Mouse (Mus musculus) intestine, embryonic 16.5 days (tissue): ENCODE data around the gene Etv2. TPM values are rescaled to one million over a fixed set of nuclear protein-coding genes. Genes with fewer than 3 reads are reported as not detected.
A peak's percentile ranks its signal among the peaks of the same experiment; 100 is the strongest.

Experiments used
- ATAC-seq: fragments of 200-750 bp; cut with Nextera tagmentation; 2 replicates; pipeline ENCODE4 v1.8.0; 2017; ENCODE audit warnings: moderate TSS enrichment, moderate library complexity
- H3K27ac ChIP-seq: fragments of 300-500 bp; sonication (generic); 2 replicates; pipeline ENCODE4 v1.5.1; 2014; ENCODE audit warnings: mild to moderate bottlenecking, low read length
- H3K27me3 ChIP-seq: fragments of 300-500 bp; sonication (generic); replicated peaks from 2 replicates; pipeline ENCODE4 v1.6.1; 2014; ENCODE audit warnings: low read length, control low read depth, mixed read lengths; ENCODE audit not compliant: control insufficient read depth, insufficient read depth
- H3K36me3 ChIP-seq: fragments of 300-500 bp; sonication (generic); 2 replicates; pipeline ENCODE4 v1.6.1; 2014; ENCODE audit warnings: low read length, control low read depth; ENCODE audit not compliant: control insufficient read depth, insufficient read depth
- H3K4me1 ChIP-seq: fragments of 300-500 bp; sonication (generic); 2 replicates; pipeline ENCODE4 v1.6.1; 2014; ENCODE audit warnings: low read length, control low read depth, mixed read lengths; ENCODE audit not compliant: control insufficient read depth, insufficient read depth
- H3K4me2 ChIP-seq: fragments of 300-500 bp; sonication (generic); 2 replicates; pipeline ENCODE4 v1.6.1; 2014; ENCODE audit warnings: low read depth, low read length, control low read depth
- H3K4me3 ChIP-seq: fragments of 300-500 bp; sonication (generic); 2 replicates; pipeline ENCODE4 v1.5.1; 2014; ENCODE audit warnings: mild to moderate bottlenecking, low read length
- H3K9ac ChIP-seq: fragments of 300-500 bp; sonication (generic); 2 replicates; pipeline ENCODE4 v1.6.1; 2014; ENCODE audit warnings: low read depth, low read length
- H3K9me3 ChIP-seq: fragments of 300-500 bp; sonication (generic); 2 replicates; pipeline ENCODE4 v1.6.1; 2016; ENCODE audit warnings: low read length, control low read depth; ENCODE audit not compliant: control insufficient read depth
- WGBS: fragments of 180-500 bp; shearing (Covaris S2); extraction: QIAGEN DNeasy Blood & Tissue Kit; methylation state at CpG from one replicate; pipeline ENCODE4 v1.1.7; 2014; 5-methylcytosine and 5-hydroxymethylcytosine counted together
- polyA plus RNA-seq: library from polyadenylated mRNA; unstranded; fragments of >200 nt; fragmentation: Nextera tagmentation; extraction: Ambion mirVana; gene quantifications from 2 replicates; pipeline ENCODE4 v1.2.1, GENCODE M21; 2015

Gene Etv2
- polyA plus RNA-seq, 1 experiment from 2014 or later, result not detected

DNA sequence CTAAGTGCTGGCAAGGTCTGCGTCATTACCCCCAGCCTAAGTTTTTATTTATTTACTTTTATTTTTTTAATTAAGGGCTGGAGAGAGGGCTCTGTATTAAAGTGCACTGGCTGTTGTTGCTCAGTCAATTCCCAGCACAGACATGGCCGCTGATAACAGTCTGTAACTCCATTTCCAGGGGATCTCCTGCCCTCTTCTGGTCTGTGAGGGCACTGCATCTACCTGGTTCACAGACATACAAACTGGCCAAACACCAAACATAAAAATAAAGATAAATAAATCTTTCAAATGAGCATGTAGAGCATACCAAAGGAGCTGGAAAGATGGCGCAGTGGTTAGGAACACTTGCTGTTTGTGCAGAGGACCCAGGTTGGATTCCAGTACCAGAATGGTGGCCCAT lies 16.4 kb downstream of the Etv2 start:
- Histone ChIP-seq H3K4me3 (no peak overlapping the region), H3K4me2 (no peak overlapping the region), H3K9ac (no peak overlapping the region), H3K4me1 (no peaks in the 10 kb centered on the region), H3K9me3 (no peaks in the 10 kb centered on the region), H3K36me3 (peaks cover 28% of the 10 kb centered on the region), H3K27ac (no peak overlapping the region), H3K27me3 (no peaks in the 10 kb centered on the region)
- WGBS, result 87% methylated on average over 3 of the region's 3 CpGs
- ATAC-seq, result no peak

GRCm38 (mm10) chr7:30618658-30619057 lies 17.0 kb downstream of the Etv2 start:
- no peak overlapping the region for H3K27ac ChIP-seq
- H3K9ac ChIP-seq, result no peak overlapping the region
- no peaks in the 10 kb centered on the region for H3K9me3 ChIP-seq
- H3K4me1 ChIP-seq, result no peaks in the 10 kb centered on the region
- WGBS, result 93% methylated on average over 9 of the region's 9 CpGs
- H3K36me3 ChIP-seq, result peaks cover 28% of the 10 kb centered on the region
- H3K4me2 ChIP-seq, result no peak overlapping the region
- H3K27me3 ChIP-seq, result no peaks in the 10 kb centered on the region
- no peak for ATAC-seq
- no peak overlapping the region for H3K4me3 ChIP-seq

- 45% methylated on average over 5 of the region's 5 CpGs for WGBS
- no peak for ATAC-seq
- H3K9ac ChIP-seq, result no peak overlapping the region
- H3K36me3 ChIP-seq, result peaks cover 22% of the 10 kb centered on the region
- H3K9me3 ChIP-seq, result no peaks in the 10 kb centered on the region
- H3K27ac ChIP-seq, result no peak overlapping the region
- H3K27me3 ChIP-seq, result no peaks in the 10 kb centered on the region
- peaks cover 8% of the 10 kb centered on the region for H3K4me1 ChIP-seq
- H3K4me3 ChIP-seq, result no peak overlapping the region
- H3K4me2 ChIP-seq, result no peak overlapping the region
These were observed 20.4 kb downstream of the Etv2 start for GRCm38 (mm10) chr7:30615049-30615760.

- Histone ChIP-seq H3K27ac (no peak overlapping the region), H3K4me3 (no peak overlapping the region), H3K9ac (no peak overlapping the region), H3K4me2 (no peak overlapping the region), H3K27me3 (no peaks in the 10 kb centered on the region), H3K36me3 (peaks cover 19% of the 10 kb centered on the region), H3K9me3 (no peaks in the 10 kb centered on the region), H3K4me1 (peaks cover 8% of the 10 kb centered on the region)
- 79% methylated on average over 2 of the region's 2 CpGs for WGBS
- ATAC-seq, result no peak
These were observed 21.2 kb downstream of the Etv2 start for GRCm38 (mm10) chr7:30614454-30614853.

GRCm38 (mm10) chr7:30613529-30614112 lies 22.0 kb downstream of the Etv2 start:
- Histone ChIP-seq H3K4me1 (peaks cover 8% of the 10 kb centered on the region), H3K36me3 (peaks cover 14% of the 10 kb centered on the region; the same call in 1 of the 2 replicates), H3K4me2 (no peak overlapping the region), H3K9me3 (no peaks in the 10 kb centered on the region), H3K27ac (no peak overlapping the region), H3K4me3 (no peak overlapping the region), H3K9ac (no peak overlapping the region), H3K27me3 (no peaks in the 10 kb centered on the region)
- peak; percentile 47 for ATAC-seq
- WGBS, result 19% methylated on average over 14 of the region's 14 CpGs

DNA sequence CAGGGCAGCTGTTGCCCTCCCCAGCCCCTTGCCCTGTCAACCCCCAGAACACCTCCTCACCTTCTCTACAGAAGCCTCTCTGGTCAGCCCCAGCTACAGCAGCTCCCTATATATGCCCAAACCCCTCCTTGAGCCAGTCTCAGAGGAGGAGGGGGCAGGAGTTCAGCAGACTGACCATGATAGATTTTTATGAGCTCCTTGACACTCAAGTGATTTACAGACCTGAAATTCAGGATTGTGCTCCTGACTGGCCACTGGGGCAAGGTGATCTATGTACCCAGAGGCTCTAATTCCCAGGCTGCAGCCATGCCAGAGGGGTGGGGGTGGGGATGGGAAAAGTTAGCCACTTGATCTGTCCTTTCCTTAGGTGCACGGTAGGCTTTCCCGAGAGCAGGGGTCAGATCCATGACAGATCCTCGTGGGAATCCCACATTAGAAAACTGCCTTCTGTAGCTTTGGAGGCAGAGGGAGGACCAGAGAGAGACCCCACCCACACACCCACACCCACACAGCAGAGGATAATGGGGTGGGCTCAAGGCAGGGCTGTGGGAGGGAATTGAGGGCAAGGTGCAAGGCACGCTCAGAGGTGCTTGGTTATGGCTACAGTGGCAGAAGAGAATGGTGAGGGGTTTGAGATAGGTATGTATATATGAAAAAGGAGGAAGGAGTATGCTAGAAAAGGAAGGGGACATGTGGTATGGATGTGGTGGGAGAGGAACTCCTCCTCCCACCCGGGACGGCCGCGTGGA lies 22.8 kb downstream of the Etv2 start, which contains the start of gene Upk1a:
Gene Upk1a (minus strand): TSS at position 194 of the 749 bp plus-strand sequence.
- H3K4me3 ChIP-seq, result no peak within 1 kb of the TSS
- no peak within 1 kb of the TSS for H3K27ac ChIP-seq
- H3K36me3 ChIP-seq, result peaks cover 14% of the 10 kb centered on the region; the same call in 1 of the 2 replicates
- ATAC-seq, result peak; percentile 57
- H3K9ac ChIP-seq, result no peak within 1 kb of the TSS
- H3K4me1 ChIP-seq, result peaks cover 12% of the 10 kb centered on the region
- H3K4me2 ChIP-seq, result no peak within 1 kb of the TSS
- WGBS, result 45% methylated on average over 8 of the region's 8 CpGs
- no peaks in the 10 kb centered on the region for H3K9me3 ChIP-seq
- no peaks in the 10 kb centered on the region for H3K27me3 ChIP-seq

- peaks cover 12% of the 10 kb centered on the region for H3K4me1 ChIP-seq
- peak; percentile 49 for ATAC-seq
- H3K9me3 ChIP-seq, result no peaks in the 10 kb centered on the region
- 38% methylated on average over 7 of the region's 7 CpGs for WGBS
- no peaks in the 10 kb centered on the region for H3K36me3 ChIP-seq
- no peaks in the 10 kb centered on the region for H3K27me3 ChIP-seq
- H3K27ac ChIP-seq, result 0 out of 2 replicates have a peak overlapping the region, but pooled peaks have one; percentile 19
- H3K4me2 ChIP-seq, result no peak overlapping the region
- H3K9ac ChIP-seq, result no peak overlapping the region
- H3K4me3 ChIP-seq, result no peak overlapping the region
These were observed 25.6 kb downstream of the Etv2 start for GRCm38 (mm10) chr7:30610043-30610442.

DNA sequence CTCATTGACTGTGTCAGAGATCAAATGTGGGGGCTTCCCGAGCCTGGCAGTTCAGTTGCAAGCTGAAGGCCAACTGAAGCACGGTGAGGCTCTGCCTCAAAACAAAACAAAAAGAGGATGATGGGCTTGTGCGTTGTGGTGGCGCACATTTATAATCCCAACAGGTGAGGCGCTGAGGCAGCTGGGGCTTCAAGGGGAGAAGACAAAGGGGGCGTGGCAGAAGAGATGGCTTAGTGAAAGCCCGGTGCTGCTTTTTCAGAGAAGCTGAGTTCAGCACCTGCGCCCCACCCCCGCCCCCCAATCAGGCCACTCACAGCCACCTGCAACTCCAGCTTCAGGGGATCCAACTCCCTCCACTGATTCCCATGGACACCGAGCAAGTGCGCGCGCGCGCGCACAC lies 27.2 kb downstream of the Etv2 start:
- Histone ChIP-seq H3K4me1 (peaks cover 12% of the 10 kb centered on the region), H3K4me3 (no peak overlapping the region), H3K4me2 (no peak overlapping the region), H3K27ac (no peak overlapping the region), H3K9ac (0 out of 2 replicates have a peak overlapping the region, but pooled peaks have one; percentile 30), H3K9me3 (no peaks in the 10 kb centered on the region), H3K27me3 (no peaks in the 10 kb centered on the region), H3K36me3 (no peaks in the 10 kb centered on the region)
- ATAC-seq, result no peak
- WGBS, result 52% methylated on average over 16 of the region's 16 CpGs

DNA sequence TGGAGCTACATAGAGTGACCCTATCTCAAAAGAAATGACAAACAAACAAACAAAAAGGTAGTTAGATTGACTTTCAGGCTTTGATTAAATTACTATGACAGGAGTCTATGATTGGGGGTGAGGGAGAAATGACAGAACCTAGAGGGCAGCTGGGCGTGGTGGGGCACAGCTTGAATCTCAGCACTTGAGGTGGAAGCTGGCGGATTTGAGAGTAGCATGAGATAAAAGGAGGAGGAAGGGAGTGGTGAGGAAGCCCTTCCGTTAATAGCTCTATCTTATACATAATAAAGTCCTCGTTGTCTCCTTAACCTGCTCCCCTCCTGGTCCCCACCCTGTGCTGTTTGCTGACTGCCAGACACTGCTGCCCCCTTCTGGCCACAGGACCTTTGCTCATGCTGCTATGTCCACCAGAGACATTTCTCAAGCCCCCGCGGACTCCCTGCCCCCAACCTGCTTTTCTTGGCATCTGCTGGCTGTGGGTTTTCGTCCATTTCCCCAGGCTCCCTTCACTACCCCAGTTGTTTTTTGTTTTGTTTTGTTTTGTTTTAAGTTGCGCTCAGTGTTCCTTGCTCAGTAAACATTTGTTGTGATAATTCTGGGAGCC lies 27.8 kb downstream of the Etv2 start:
- no peaks in the 10 kb centered on the region for H3K36me3 ChIP-seq
- H3K4me2 ChIP-seq, result no peak overlapping the region
- no peak overlapping the region for H3K27ac ChIP-seq
- H3K4me3 ChIP-seq, result no peak overlapping the region
- 24% methylated on average over 8 of the region's 8 CpGs for WGBS
- peak; percentile 45; the same call in 1 of the 2 replicates for ATAC-seq
- H3K4me1 ChIP-seq, result peaks cover 11% of the 10 kb centered on the region
- H3K9me3 ChIP-seq, result no peaks in the 10 kb centered on the region
- H3K9ac ChIP-seq, result 0 out of 2 replicates have a peak overlapping the region, but pooled peaks have one; percentile 30
- no peaks in the 10 kb centered on the region for H3K27me3 ChIP-seq
